Mouse (Mus musculus): Measurements from ENCODE around the gene Susd4.

Susd4 gene

GRCm38 (mm10) chr1:182863396-182863795 lies 99.7 kb downstream of the Susd4 start:
- no peak for DNase-seq

- no peak for DNase-seq
Measured at GRCm38 (mm10) chr1:182867886-182868285, 104.2 kb downstream of the Susd4 start.

GRCm38 (mm10) chr1:182868432-182869113 lies 104.9 kb downstream of the Susd4 start:
- DNase-seq, result peak; percentile 54 to 69

- peak; percentile 40 to 75 for DNase-seq
Measured at GRCm38 (mm10) chr1:182869114-182869456, 105.4 kb downstream of the Susd4 start.

GRCm38 (mm10) chr1:182878156-182878555 lies 114.5 kb downstream of the Susd4 start:
- DNase-seq, result no peak

- no peak for DNase-seq
Measured at GRCm38 (mm10) chr1:182878719-182879118, 115.1 kb downstream of the Susd4 start.

- DNase-seq, result no peak
Measured at GRCm38 (mm10) chr1:182881246-182881645, 117.6 kb downstream of the Susd4 start.

GRCm38 (mm10) chr1:182882611-182883010 lies 119.0 kb downstream of the Susd4 start:
- DNase-seq, result no peak

GRCm38 (mm10) chr1:182895698-182896097 lies 132.0 kb downstream of the Susd4 start:
- peak; percentile 62 to 77 for DNase-seq

GRCm38 (mm10) chr1:182897071-182897470 lies 133.4 kb downstream of the Susd4 start:
- DNase-seq, result no peak

GRCm38 (mm10) chr1:182897506-182898138 lies 134.0 kb downstream of the Susd4 start:
- DNase-seq, result no peak

- no peak for DNase-seq
Measured at GRCm38 (mm10) chr1:182902095-182902494, 138.4 kb downstream of the Susd4 start.

- DNase-seq, result no peak
Measured at GRCm38 (mm10) chr1:182902906-182903305, 139.2 kb downstream of the Susd4 start.

- DNase-seq, result no peak
Measured at GRCm38 (mm10) chr1:182905669-182906068, 142.0 kb downstream of the Susd4 start.

- peak; percentile 94 for DNase-seq
Measured at GRCm38 (mm10) chr1:182908050-182909036, 144.7 kb downstream of the Susd4 start.

- DNase-seq, result no peak
Measured at GRCm38 (mm10) chr1:182909066-182909465, 145.4 kb downstream of the Susd4 start.

- DNase-seq, result no peak
Measured at GRCm38 (mm10) chr1:182909596-182909995, 145.9 kb downstream of the Susd4 start.

- no peak for DNase-seq
Measured at GRCm38 (mm10) chr1:182912591-182912990, 148.9 kb downstream of the Susd4 start.

GRCm38 (mm10) chr1:182914121-182914908 lies 150.7 kb downstream of the Susd4 start:
- DNase-seq, result no peak

- no peak for DNase-seq
Measured at GRCm38 (mm10) chr1:182916166-182916565, 152.5 kb downstream of the Susd4 start.

GRCm38 (mm10) chr1:182918718-182919346 lies 155.2 kb downstream of the Susd4 start:
- DNase-seq, result no peak

- no peak for DNase-seq
Measured at GRCm38 (mm10) chr1:182922824-182923223, 159.2 kb downstream of the Susd4 start.
